Mouse (Mus musculus): ENCODE results near the gene Ddah1. TPM values are rescaled to one million over a fixed set of nuclear protein-coding genes. Genes with fewer than 3 reads are reported as not detected.

The Ddah1 gene
- polyA plus RNA-seq, 1 experiment from 2014 or later, result 76.1 TPM

- no peak for ATAC-seq (replicated peaks; ENCODE audit: low FRiP score)
- Histone ChIP-seq H3K9me3 (replicated peaks) (no peaks in the 10 kb centered on the region), H3K36me3 (peaks cover 51% of the 10 kb centered on the region), H3K27ac (no peak overlapping the region), H3K9ac (no peak overlapping the region), H3K4me3 (replicated peaks) (no peak overlapping the region), H3K4me2 (no peak overlapping the region), H3K4me1 (peaks cover 37% of the 10 kb centered on the region), H3K27me3 (no peaks in the 10 kb centered on the region)
- WGBS, result 13% methylated on average over 3 of the region's 3 CpGs
These were observed 183.5 kb downstream of the Ddah1 start for GRCm38 (mm10) chr3:145941971-145942370.

Other genes starting within 250 kb of the Ddah1 start
- gene Znhit6, start 182.5 kb upstream of the Ddah1 start, polyA plus RNA-seq (2015; fragmentation: Nextera tagmentation; extraction: Ambion mirVana), result 36.4 and 37.2 TPM in 2 replicates
- 67.7 and 68.6 TPM in 2 replicates for gene Ccn1, start 108.7 kb upstream of the Ddah1 start, polyA plus RNA-seq (2015; fragmentation: Nextera tagmentation; extraction: Ambion mirVana)
- gene Bcl10, start 164.1 kb downstream of the Ddah1 start, polyA plus RNA-seq (2015; fragmentation: Nextera tagmentation; extraction: Ambion mirVana), result 52.2 and 53.5 TPM in 2 replicates
- 50.2 and 52.7 TPM in 2 replicates for gene 2410004B18Rik, start 179.3 kb downstream of the Ddah1 start, polyA plus RNA-seq (2015; fragmentation: Nextera tagmentation; extraction: Ambion mirVana)
- gene Syde2, start 229.2 kb downstream of the Ddah1 start, polyA plus RNA-seq (2015; fragmentation: Nextera tagmentation; extraction: Ambion mirVana), result 1.4 and 1.8 TPM in 2 replicates